Mouse (Mus musculus): ENCODE measurements at regions not wholly inside any gene's neighbourhood (a gene's known extent, or its start where the extent isn't known, plus 50 kb on each side); places are given as distances from the start of the nearest gene placed in this dataset.

GRCm38 (mm10) chr11:32978899-32979298 lies 154.5 kb upstream of the Smim23 start:
- DNase-seq: no peak

GRCm38 (mm10) chr11:32976572-32976971 lies 152.2 kb upstream of the Smim23 start:
- DNase-seq: no peak

GRCm38 (mm10) chr11:32973453-32973852 lies 149.0 kb upstream of the Smim23 start:
- no peak for DNase-seq

GRCm38 (mm10) chr11:32965418-32965817 lies 141.0 kb upstream of the Smim23 start:
- DNase-seq: no peak

- no peak for DNase-seq
These were observed 139.4 kb upstream of the Smim23 start for GRCm38 (mm10) chr11:32963625-32964293.

GRCm38 (mm10) chr11:32961600-32961999 lies 137.2 kb upstream of the Smim23 start:
- DNase-seq: no peak

- DNase-seq: no peak
These were observed 134.6 kb upstream of the Smim23 start for GRCm38 (mm10) chr11:32958961-32959360.

GRCm38 (mm10) chr11:32956993-32957392 lies 132.6 kb upstream of the Smim23 start:
- peak; percentile 37 for DNase-seq

- no peak for DNase-seq
These were observed 127.9 kb upstream of the Smim23 start for GRCm38 (mm10) chr11:32952271-32952670.

- no peak for DNase-seq
These were observed 123.7 kb upstream of the Smim23 start for GRCm38 (mm10) chr11:32948132-32948531.

GRCm38 (mm10) chr11:32946481-32947001 lies 122.1 kb upstream of the Smim23 start:
- DNase-seq: no peak

GRCm38 (mm10) chr11:32945071-32945470 lies 120.7 kb upstream of the Smim23 start:
- DNase-seq: no peak

GRCm38 (mm10) chr11:32941331-32942009 lies 117.1 kb upstream of the Smim23 start:
- DNase-seq: no peak

- no peak for DNase-seq
These were observed 114.7 kb upstream of the Smim23 start for GRCm38 (mm10) chr11:32939102-32939501.

- no peak for DNase-seq
These were observed 112.8 kb upstream of the Smim23 start for GRCm38 (mm10) chr11:32937167-32937566.

GRCm38 (mm10) chr11:32931928-32932327 lies 107.5 kb upstream of the Smim23 start:
- DNase-seq: no peak

GRCm38 (mm10) chr11:32931018-32931417 lies 106.6 kb upstream of the Smim23 start:
- no peak for DNase-seq

- DNase-seq: no peak
These were observed 104.4 kb upstream of the Smim23 start for GRCm38 (mm10) chr11:32928837-32929236.

GRCm38 (mm10) chr11:32925421-32926271 lies 101.2 kb upstream of the Smim23 start:
- DNase-seq: peak; percentile 61

GRCm38 (mm10) chr11:32924932-32925331 lies 100.5 kb upstream of the Smim23 start:
- DNase-seq: no peak

- DNase-seq: no peak
These were observed 88.7 kb upstream of the Smim23 start for GRCm38 (mm10) chr11:32913071-32913470.

GRCm38 (mm10) chr11:32911791-32912190 lies 87.4 kb upstream of the Smim23 start:
- DNase-seq: no peak
